Mouse (Mus musculus): ENCODE data around the gene Cga. TPM values are rescaled to one million over a fixed set of nuclear protein-coding genes. Genes with fewer than 3 reads are reported as not detected.

Cga gene
- polyA plus RNA-seq, 1 experiment, result not detected

DNA sequence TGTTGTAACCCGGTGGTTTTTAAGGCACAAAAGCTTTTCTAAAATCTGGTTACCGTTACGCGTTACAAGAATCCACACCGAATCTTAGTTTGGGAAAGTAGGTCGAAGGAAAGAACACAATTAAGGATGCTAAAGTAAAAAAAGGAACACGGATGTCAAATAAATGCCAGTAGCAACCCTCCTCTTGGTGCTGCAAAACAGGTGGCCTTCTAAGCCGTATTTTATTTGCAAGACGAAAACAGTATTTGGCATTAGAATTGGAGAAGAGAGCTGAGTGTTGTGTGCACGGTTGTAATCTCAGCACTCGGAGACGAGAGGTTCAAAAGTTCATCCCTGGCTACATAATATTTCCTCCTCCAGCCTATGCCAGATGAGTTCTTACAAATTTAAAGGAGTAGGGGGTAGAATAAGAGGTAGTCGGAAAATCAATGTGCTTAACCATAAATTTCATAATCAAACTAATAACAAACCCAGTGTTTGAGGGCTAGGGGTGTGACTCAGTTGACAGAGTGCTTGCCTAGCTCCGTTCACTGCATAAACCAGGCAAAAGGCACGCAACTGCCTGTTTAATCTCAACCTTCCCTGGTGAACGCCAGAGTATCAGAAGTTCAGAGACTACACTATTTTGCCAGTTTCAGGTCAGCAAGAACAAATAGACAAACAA, 10.1 kb upstream of the Cga start:
- TF ChIP-seq GATA1 (IDR thresholded peaks at IDR 0.05; ENCODE audit: low read length), result no peak

DNA sequence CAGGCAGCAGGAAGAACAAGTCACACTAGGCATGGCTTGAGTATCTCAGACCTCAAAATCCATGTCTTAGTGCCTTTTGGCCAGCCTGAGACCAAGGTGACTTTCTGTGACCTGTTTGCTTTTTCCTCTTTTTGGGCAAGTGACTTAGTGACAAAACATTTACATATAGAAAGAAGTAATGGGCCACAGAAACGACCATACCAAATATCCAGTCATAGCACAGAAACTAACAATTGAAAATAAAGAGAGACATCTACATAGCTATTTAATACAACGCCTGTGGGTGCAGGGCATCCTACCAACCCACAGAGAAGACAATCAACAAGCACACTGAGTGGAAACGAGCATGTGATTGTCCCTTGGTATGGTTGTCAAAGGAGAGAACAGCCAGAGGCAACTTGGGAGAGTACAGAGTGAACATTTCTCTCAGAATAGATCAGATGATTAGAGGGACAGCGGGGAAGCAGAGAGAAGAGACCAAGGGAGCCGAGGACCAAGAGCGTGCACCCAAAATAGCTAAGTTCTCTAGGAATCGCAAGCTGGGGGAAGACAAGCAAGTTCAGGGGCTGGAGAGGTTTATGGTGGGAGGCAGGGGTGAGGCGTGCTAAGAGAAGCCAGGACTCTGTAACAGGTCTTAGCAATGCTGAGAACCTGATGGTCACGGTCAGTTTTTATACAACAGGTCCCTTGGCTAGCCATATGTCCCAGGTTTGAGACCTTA, 7.8 kb upstream of the Cga start:
- no peak for TF ChIP-seq GATA1 (IDR thresholded peaks at IDR 0.05; ENCODE audit: low read length)

- no peak for TF ChIP-seq GATA1 (IDR thresholded peaks at IDR 0.05; ENCODE audit: low read length)
Observed at GRCm38 (mm10) chr4:34886490-34887111, 7.0 kb upstream of the Cga start.

GRCm38 (mm10) chr4:34887295-34887694, 6.3 kb upstream of the Cga start:
- TF ChIP-seq GATA1 (IDR thresholded peaks at IDR 0.05; ENCODE audit: low read length), result no peak

DNA sequence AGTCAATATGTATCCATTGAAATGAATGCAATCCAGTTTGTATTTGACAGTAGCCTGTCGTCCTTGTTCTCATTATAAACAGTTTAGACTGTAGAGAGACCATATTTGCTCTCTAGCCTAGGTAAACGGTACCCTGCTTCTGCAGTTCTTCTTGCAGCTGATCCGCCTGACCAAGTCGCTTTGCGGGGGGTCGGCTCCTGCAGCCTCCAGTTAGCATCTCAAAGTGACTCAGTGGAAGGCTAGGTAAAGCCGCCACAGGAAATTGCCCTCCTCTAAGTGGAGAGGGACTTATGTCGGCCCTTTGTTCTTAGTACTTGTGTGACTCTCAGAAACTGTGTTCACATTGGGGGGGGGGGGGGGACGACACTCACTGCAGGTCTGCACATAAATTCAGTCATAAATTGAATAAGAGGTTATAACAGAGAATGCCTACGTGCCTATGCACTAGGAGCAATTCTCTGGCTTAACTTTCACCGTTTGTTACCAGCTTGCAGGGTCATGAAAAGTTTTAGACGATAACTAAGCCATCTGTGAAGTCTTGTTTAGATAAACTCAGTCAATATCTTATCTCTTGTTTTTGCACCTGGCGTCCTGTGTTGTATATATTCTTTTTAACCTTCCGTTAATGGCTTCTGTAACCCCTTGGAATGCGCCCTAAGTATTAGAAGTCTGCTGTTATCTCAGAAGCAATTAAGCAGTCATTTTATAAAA, 4.3 kb upstream of the Cga start:
- TF ChIP-seq GATA1 (IDR thresholded peaks at IDR 0.05; ENCODE audit: low read length), result peak; percentile 76

GRCm38 (mm10) chr4:34889812-34890185, 3.8 kb upstream of the Cga start:
- TF ChIP-seq GATA1 (IDR thresholded peaks at IDR 0.05; ENCODE audit: low read length), result no peak

DNA sequence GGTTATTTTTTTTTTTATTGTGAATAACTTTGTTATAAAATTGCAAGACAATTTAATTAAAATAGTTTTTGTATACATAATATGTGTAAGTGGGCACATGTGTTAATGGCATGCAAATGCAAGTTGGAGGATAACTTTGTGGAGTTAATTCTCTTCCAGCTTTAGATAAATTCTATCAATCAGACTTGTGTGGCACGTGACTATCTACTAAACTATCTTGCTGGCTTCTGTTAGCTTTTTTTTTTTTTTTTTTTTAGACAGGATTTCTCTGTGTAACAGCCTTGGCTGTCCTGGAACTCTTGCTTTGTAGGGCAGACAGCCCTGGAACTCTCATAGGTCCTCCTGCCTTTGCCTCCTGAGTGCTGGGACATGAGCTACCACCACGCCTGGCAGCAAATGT, 4.9 kb downstream of the Cga start:
- no peak for TF ChIP-seq GATA1 (IDR thresholded peaks at IDR 0.05; ENCODE audit: low read length)

- TF ChIP-seq GATA1 (IDR thresholded peaks at IDR 0.05; ENCODE audit: low read length), result no peak
Observed at GRCm38 (mm10) chr4:34899322-34899721, 5.7 kb downstream of the Cga start.

DNA sequence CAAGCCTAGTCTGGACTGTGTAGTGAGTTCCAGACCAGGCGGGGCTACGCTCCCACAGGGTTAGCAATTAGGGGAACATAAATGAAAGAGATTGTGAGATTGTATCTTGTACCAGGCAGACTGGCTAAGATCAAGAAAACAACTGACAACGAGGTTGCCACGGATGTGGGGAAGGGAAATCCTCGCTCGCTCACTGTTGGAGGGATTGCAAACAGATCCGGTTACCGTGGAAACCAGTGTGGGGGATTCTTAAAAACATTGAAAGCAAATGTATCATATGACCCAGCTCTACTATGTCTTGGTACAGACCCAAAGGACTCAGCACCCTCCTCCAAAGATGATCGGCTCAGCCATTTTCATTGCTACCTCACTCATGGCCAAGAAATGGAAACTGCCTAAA, 6.6 kb downstream of the Cga start:
- no peak for TF ChIP-seq GATA1 (IDR thresholded peaks at IDR 0.05; ENCODE audit: low read length)

DNA sequence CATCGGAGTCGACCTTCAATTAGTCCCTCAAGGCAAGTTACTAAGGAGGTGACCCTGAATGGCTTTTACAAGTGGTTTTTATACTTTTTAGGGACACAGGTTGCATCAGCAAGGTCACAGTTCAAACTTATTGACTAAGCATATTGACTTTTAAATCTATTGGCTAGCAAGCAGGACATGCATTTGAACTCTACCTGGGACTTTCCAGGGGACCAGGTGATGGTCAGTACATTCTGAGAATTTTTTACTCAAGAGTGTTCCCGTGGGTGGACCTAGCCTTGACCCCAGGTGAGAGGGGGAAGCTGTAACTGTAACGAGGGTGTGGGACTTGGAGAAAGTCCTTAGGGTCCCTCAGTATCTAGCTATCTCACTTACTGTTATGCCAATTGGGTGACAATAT, 7.6 kb downstream of the Cga start:
- TF ChIP-seq GATA1 (IDR thresholded peaks at IDR 0.05; ENCODE audit: low read length), result no peak

- no peak for TF ChIP-seq GATA1 (IDR thresholded peaks at IDR 0.05; ENCODE audit: low read length)
Observed at GRCm38 (mm10) chr4:34905396-34905795, 11.8 kb downstream of the Cga start.

GRCm38 (mm10) chr4:34906151-34906550, 12.6 kb downstream of the Cga start:
- TF ChIP-seq GATA1 (IDR thresholded peaks at IDR 0.05; ENCODE audit: low read length), result no peak

DNA sequence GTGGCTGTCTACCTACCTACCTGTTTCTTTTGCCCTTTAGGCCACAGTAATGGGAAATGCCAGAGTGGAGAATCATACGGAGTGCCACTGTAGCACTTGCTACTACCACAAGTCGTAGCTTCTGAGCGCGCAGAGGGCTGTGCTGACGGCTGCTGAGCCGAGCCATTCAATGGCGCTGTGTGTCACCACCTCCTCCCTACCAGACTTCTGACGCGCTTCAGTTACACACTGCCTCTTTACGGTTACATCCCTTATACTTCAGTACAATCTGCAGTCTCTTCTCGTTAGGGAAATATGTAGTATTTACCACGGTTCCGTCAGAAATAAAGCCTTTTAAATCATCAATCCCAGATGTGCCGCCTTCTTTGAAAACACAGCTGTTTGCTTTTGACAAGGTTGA, 13.4 kb downstream of the Cga start:
- TF ChIP-seq GATA1 (IDR thresholded peaks at IDR 0.05; ENCODE audit: low read length), result no peak

GRCm38 (mm10) chr4:34908127-34908526, 14.5 kb downstream of the Cga start:
- no peak for TF ChIP-seq GATA1 (IDR thresholded peaks at IDR 0.05; ENCODE audit: low read length)

DNA sequence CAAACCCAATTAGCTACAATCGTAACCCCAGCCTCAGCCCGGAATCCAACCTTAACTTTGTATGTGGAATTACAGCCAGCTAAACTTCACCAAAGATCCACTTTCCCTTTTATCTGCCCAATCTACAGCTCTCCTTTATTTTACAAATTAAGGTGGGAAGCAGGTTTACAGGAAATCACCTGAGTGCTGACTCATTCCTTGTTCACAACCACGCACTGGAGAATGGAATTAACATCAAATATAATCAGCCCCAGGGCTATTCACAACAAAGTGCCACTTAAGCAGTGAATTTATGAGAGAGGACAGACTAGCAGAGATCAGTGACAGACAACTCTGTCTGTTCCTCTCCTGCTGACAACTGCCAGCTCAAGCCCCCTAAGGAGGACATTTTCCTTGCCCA, 17.8 kb downstream of the Cga start:
- TF ChIP-seq GATA1 (IDR thresholded peaks at IDR 0.05; ENCODE audit: low read length), result no peak

DNA sequence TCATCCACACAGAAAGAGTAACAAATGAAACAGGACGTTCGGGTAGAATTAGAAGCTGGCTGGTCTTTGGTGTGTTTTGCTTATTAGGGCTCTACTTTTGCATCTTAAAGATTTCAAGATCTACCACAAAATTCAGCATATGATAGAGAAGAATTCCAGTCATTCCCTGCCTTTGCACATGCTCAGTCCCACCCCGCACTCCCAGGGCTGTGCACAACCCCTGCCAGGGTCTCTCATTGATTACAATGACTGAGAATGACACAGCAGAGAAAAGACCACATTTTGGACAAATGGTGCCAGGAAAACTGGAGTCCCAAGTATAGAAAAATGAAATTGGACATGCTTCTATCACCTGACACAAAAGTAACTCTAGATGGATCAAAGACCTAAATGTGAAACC, 18.6 kb downstream of the Cga start:
- TF ChIP-seq GATA1 (IDR thresholded peaks at IDR 0.05; ENCODE audit: low read length), result no peak
